Mouse (Mus musculus): ENCODE data around the gene Olfr444. TPM values are rescaled to one million over a fixed set of nuclear protein-coding genes. Genes with fewer than 3 reads are reported as not detected.

Olfr444 gene
- not detected for total RNA-seq (2021)
- not detected in 2 replicates for polyA plus RNA-seq (2012; rRNA removed)
- long read RNA-seq = 0 reads

GRCm38 (mm10) chr6:42948767-42949166 lies at the start of gene Olfr444:
Gene Olfr444 (plus strand): TSS chr6:42949067.
- no peak for DNase-seq

DNA sequence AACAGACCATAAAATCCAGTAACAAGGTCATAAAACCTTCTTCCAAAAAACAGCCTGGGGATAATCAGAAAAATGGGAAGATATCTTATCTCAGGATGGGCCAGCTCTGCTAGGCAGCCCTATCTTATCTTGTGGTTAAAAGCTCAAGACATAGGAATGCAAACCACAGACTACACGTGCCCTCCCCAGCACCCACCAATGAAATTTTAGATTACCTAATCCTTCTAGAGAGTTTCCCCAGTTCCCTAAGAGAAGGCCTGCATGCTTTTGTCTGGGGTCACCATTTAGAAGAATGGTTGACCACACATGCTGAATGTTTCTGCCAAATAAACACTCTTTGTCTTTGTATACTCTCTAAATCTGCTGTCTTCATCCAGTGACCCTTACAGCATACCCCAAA lies 48.5 kb upstream of the Olfr444 start:
- no peak for DNase-seq

DNA sequence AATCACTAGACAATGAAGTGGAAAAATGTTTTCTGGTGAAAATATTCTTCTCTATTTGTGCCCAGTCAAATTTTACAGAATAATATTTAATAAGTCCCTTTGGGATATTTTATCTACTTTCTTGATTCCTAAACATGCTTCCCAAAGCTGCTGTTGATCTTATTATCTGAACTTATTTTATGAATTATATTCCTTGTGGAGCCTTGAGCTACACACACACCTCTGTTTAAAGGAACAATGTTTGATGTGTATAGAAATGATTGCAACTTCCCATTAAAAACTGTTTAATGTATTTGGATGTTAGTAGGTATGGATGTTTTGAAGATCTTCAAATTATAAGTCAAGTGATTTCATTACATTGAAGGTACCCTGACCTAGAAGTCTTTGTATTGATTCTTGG lies 40.3 kb upstream of the Olfr444 start, which contains the start of gene Olfr447:
Olfr447 (plus strand) TSS at position 301 of the 400 bp plus-strand sequence.
- DNase-seq = no peak

GRCm38 (mm10) chr6:42921077-42921476 lies 27.8 kb upstream of the Olfr444 start, which contains the start of gene Olfr446:
Gene Olfr446 (plus strand): TSS chr6:42921377.
- DNase-seq = no peak

DNA sequence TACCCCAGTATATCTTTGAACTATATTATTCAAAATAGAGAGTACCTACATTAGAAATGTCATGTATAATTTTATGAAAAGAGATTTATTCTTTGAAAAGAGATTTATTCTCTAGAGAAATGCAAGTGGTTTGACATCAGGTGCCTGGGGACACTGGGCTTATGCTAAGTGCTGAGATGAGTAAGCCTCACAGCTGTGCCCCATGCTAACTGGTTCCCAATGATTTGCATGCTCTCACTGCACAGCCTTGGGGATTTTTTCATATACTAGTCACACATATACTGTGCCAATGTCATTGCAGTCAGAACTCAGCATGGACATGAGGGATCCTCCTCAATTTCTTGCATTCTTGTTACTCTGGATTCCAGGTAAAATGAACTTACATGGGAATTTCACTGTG lies 31.5 kb downstream of the Olfr444 start:
- DNase-seq = no peak

Other genes starting within 250 kb of the Olfr444 start
- gene Tcaf1, start 239.0 kb upstream of the Olfr444 start, total RNA-seq (2021) = 10 to 100 TPM; 83.0 to 87.0 TPM
- gene Tcaf1, start 239.0 kb upstream of the Olfr444 start, polyA plus RNA-seq (2012; rRNA removed) = 19.6 and 21.8 TPM in 2 replicates
- not detected for gene Olfr453, start 209.7 kb upstream of the Olfr444 start, total RNA-seq (2021)
- not detected in 2 replicates for gene Olfr453, start 209.7 kb upstream of the Olfr444 start, polyA plus RNA-seq (2012; rRNA removed)
- gene Olfr38, start 192.7 kb upstream of the Olfr444 start, total RNA-seq (2021) = not detected
- gene Olfr38, start 192.7 kb upstream of the Olfr444 start, polyA plus RNA-seq (2012; rRNA removed) = not detected in 2 replicates
- not detected for gene Olfr452, start 164.0 kb upstream of the Olfr444 start, total RNA-seq (2021)
- gene Olfr452, start 164.0 kb upstream of the Olfr444 start, polyA plus RNA-seq (2012; rRNA removed) = not detected in 2 replicates
- gene Olfr450, start 137.1 kb upstream of the Olfr444 start, total RNA-seq (2021) = not detected
- gene Olfr450, start 137.1 kb upstream of the Olfr444 start, polyA plus RNA-seq (2012; rRNA removed) = not detected in 2 replicates
- not detected for gene Olfr449, start 114.7 kb upstream of the Olfr444 start, total RNA-seq (2021)
- gene Olfr449, start 114.7 kb upstream of the Olfr444 start, polyA plus RNA-seq (2012; rRNA removed) = not detected in 2 replicates
- not detected for gene Olfr448, start 58.6 kb upstream of the Olfr444 start, total RNA-seq (2021)
- not detected in 2 replicates for gene Olfr448, start 58.6 kb upstream of the Olfr444 start, polyA plus RNA-seq (2012; rRNA removed)
- not detected for gene Olfr447, start 40.2 kb upstream of the Olfr444 start, total RNA-seq (2021)
- gene Olfr447, start 40.2 kb upstream of the Olfr444 start, polyA plus RNA-seq (2012; rRNA removed) = not detected in 2 replicates
- gene Olfr446, start 27.7 kb upstream of the Olfr444 start, total RNA-seq (2021) = not detected
- not detected in 2 replicates for gene Olfr446, start 27.7 kb upstream of the Olfr444 start, polyA plus RNA-seq (2012; rRNA removed)
- not detected for gene Olfr441, start 157.3 kb downstream of the Olfr444 start, total RNA-seq (2021)
- not detected in 2 replicates for gene Olfr441, start 157.3 kb downstream of the Olfr444 start, polyA plus RNA-seq (2012; rRNA removed)
- not detected for gene Olfr237-ps1, start 197.5 kb downstream of the Olfr444 start, total RNA-seq (2021)
- not detected in 2 replicates for gene Olfr237-ps1, start 197.5 kb downstream of the Olfr444 start, polyA plus RNA-seq (2012; rRNA removed)
- not detected for gene Olfr437, start 214.2 kb downstream of the Olfr444 start, total RNA-seq (2021)
- gene Olfr437, start 214.2 kb downstream of the Olfr444 start, polyA plus RNA-seq (2012; rRNA removed) = not detected in 2 replicates
- not detected for gene Olfr13, start 223.1 kb downstream of the Olfr444 start, total RNA-seq (2021)
- gene Olfr13, start 223.1 kb downstream of the Olfr444 start, polyA plus RNA-seq (2012; rRNA removed) = not detected in 2 replicates
- not detected for gene Olfr435, start 248.1 kb downstream of the Olfr444 start, total RNA-seq (2021)
- not detected in 2 replicates for gene Olfr435, start 248.1 kb downstream of the Olfr444 start, polyA plus RNA-seq (2012; rRNA removed)